Mouse (Mus musculus): ENCODE measurements around the gene Olfr48. TPM values are rescaled to one million over a fixed set of nuclear protein-coding genes. Genes with fewer than 3 reads are reported as not detected.

Gene Olfr48
- polyA plus RNA-seq (2017; shearing (Covaris generic)) = not detected

GRCm38 (mm10) chr2:89848105-89848504 lies at the start of gene Olfr48:
Gene Olfr48 (minus strand): TSS chr2:89848205.

GRCm38 (mm10) chr2:89878137-89878536 lies 30.1 kb upstream of the Olfr48 start, which contains the start of gene Olfr1257:
Gene Olfr1257 (plus strand): TSS chr2:89878437.

GRCm38 (mm10) chr2:89841455-89841854 lies 6.5 kb downstream of the Olfr48 start, which contains the start of gene Olfr1256:
Gene Olfr1256 (minus strand): TSS chr2:89841555.

GRCm38 (mm10) chr2:89811751-89812150 lies 36.3 kb downstream of the Olfr48 start, which contains the start of gene Olfr1255:
Gene Olfr1255 (plus strand): TSS chr2:89812051.

GRCm38 (mm10) chr2:89793519-89793918 lies 54.5 kb downstream of the Olfr48 start, which contains the start of gene Olfr1254:
Gene Olfr1254 (minus strand): TSS chr2:89793619.

Other genes with a start within 250 kb of the Olfr48 start
- gene Olfr1247, start 234.1 kb downstream of the Olfr48 start, polyA plus RNA-seq (2017; shearing (Covaris generic)) = 0.02 TPM
- gene Olfr1248, start 230.0 kb downstream of the Olfr48 start, polyA plus RNA-seq (2017; shearing (Covaris generic)) = not detected
- not detected for gene Olfr1249, start 213.2 kb downstream of the Olfr48 start, polyA plus RNA-seq (2017; shearing (Covaris generic))
- gene Olfr1250, start 186.7 kb downstream of the Olfr48 start, polyA plus RNA-seq (2017; shearing (Covaris generic)) = not detected
- gene Olfr1251, start 176.3 kb downstream of the Olfr48 start, polyA plus RNA-seq (2017; shearing (Covaris generic)) = not detected
- gene Olfr1252, start 123.2 kb downstream of the Olfr48 start, polyA plus RNA-seq (2017; shearing (Covaris generic)) = not detected
- gene Olfr1253, start 91.1 kb downstream of the Olfr48 start, polyA plus RNA-seq (2017; shearing (Covaris generic)) = not detected
- not detected for gene Olfr1254, start 54.6 kb downstream of the Olfr48 start, polyA plus RNA-seq (2017; shearing (Covaris generic))
- not detected for gene Olfr1255, start 36.2 kb downstream of the Olfr48 start, polyA plus RNA-seq (2017; shearing (Covaris generic))
- gene Olfr1256, start 6.7 kb downstream of the Olfr48 start, polyA plus RNA-seq (2017; shearing (Covaris generic)) = not detected
- gene Olfr1257, start 30.2 kb upstream of the Olfr48 start, polyA plus RNA-seq (2017; shearing (Covaris generic)) = not detected
- 0.19 TPM for gene Olfr1258, start 79.1 kb upstream of the Olfr48 start, polyA plus RNA-seq (2017; shearing (Covaris generic))
- not detected for gene Olfr1259, start 100.5 kb upstream of the Olfr48 start, polyA plus RNA-seq (2017; shearing (Covaris generic))
- not detected for gene Olfr1260, start 126.1 kb upstream of the Olfr48 start, polyA plus RNA-seq (2017; shearing (Covaris generic))
- not detected for gene Olfr1261, start 143.0 kb upstream of the Olfr48 start, polyA plus RNA-seq (2017; shearing (Covaris generic))
- gene Olfr1262, start 151.9 kb upstream of the Olfr48 start, polyA plus RNA-seq (2017; shearing (Covaris generic)) = not detected
- gene Olfr1263, start 163.9 kb upstream of the Olfr48 start, polyA plus RNA-seq (2017; shearing (Covaris generic)) = 0.08 TPM
- gene Olfr1264, start 177.4 kb upstream of the Olfr48 start, polyA plus RNA-seq (2017; shearing (Covaris generic)) = not detected
- not detected for gene Olfr1265, start 187.1 kb upstream of the Olfr48 start, polyA plus RNA-seq (2017; shearing (Covaris generic))
- gene Olfr140, start 215.4 kb upstream of the Olfr48 start, polyA plus RNA-seq (2017; shearing (Covaris generic)) = not detected